Mouse (Mus musculus) CH12.LX (cell line): ENCODE data around the gene Arhgap33. TPM values are rescaled to one million over a fixed set of nuclear protein-coding genes. Genes with fewer than 3 reads are reported as not detected.

Source experiments
- DNase-seq: peaks from one replicate; pipeline ENCODE4 v3.0.0-alpha.2; 2013; ENCODE audit errors: extremely low read depth
- H3K27ac ChIP-seq: 2 replicates; pipeline ENCODE4 v1.5.1; 2012; ENCODE audit warnings: low read depth, mild to moderate bottlenecking, control low read depth, moderate library complexity; ENCODE audit not compliant: insufficient read depth
- H3K27me3 ChIP-seq: replicated peaks from 2 replicates; pipeline ENCODE3; 2012; ENCODE audit warnings: inconsistent platforms
- H3K36me3 ChIP-seq, 2 experiments: replicated peaks in 1 of 2; 2 replicates each; pipeline versions ENCODE3 to v1.6.1; 2012; ENCODE audit warnings: inconsistent platforms in 1 of 2, low read length in 1 of 2, mild to moderate bottlenecking in 1 of 2, mixed read lengths in 1 of 2, moderate library complexity in 1 of 2; ENCODE audit not compliant: control insufficient read depth in 1 of 2, insufficient read depth in 1 of 2
- H3K4me1 ChIP-seq, 2 experiments: 2 replicates each; pipeline ENCODE4 v1.6.1; 2012; ENCODE audit warnings: inconsistent platforms in 1 of 2, moderate library complexity in 1 of 2; ENCODE audit not compliant: insufficient read depth in 2 of 2, control insufficient read depth in 1 of 2
- H3K4me2 ChIP-seq: 2 replicates; pipeline ENCODE4 v1.6.1; 2012; ENCODE audit warnings: low read depth, mild to moderate bottlenecking, control low read depth; ENCODE audit not compliant: poor library complexity, insufficient read depth, severe bottlenecking
- H3K4me3 ChIP-seq, 3 experiments: fragments of 150-350 bp in 1 of 3; sonication (generic) in 1 of 3; replicated peaks in 1 of 3; 2 replicates each; pipeline versions ENCODE3 to v1.5.1; 2011 to 2012; ENCODE audit warnings: low read depth in 2 of 3, low read length in 2 of 3, mild to moderate bottlenecking in 2 of 3, moderate library complexity in 2 of 3, control low read depth in 1 of 3, improper control_type of control experiment in 1 of 3, inconsistent platforms in 1 of 3, mixed read lengths in 1 of 3; ENCODE audit not compliant: poor library complexity in 1 of 3
- H3K79me2 ChIP-seq: replicated peaks from 2 replicates; pipeline ENCODE4 v1.6.1; 2012; ENCODE audit warnings: mild to moderate bottlenecking, moderate library complexity; ENCODE audit not compliant: control insufficient read depth, poor library complexity, insufficient read depth, severe bottlenecking; ENCODE audit errors: extremely low read depth
- H3K9ac ChIP-seq: 2 replicates; pipeline ENCODE4 v1.6.1; 2012; ENCODE audit warnings: low read depth, mild to moderate bottlenecking, control low read depth, moderate library complexity; ENCODE audit not compliant: insufficient read depth
- H3K9me3 ChIP-seq: replicated peaks from 2 replicates; pipeline ENCODE3; 2012; ENCODE audit warnings: low read length, inconsistent platforms, mixed read lengths
- BHLHE40 ChIP-seq: IDR thresholded peaks from 2 replicates; pipeline ENCODE4 v1.6.1; 2011; ENCODE audit warnings: mild to moderate bottlenecking, low read depth, low read length, improper control_type of control experiment
- CHD1 ChIP-seq: IDR thresholded peaks from 2 replicates; pipeline ENCODE4 v1.6.1; 2012; ENCODE audit warnings: low read depth, low read length, improper control_type of control experiment, inconsistent platforms
- CHD2 ChIP-seq: IDR thresholded peaks from 2 replicates; pipeline ENCODE4 v1.6.1; 2011; ENCODE audit warnings: low read length, improper control_type of control experiment
- ELF1 ChIP-seq: IDR thresholded peaks from 2 replicates; pipeline ENCODE4 v1.6.1; 2014; ENCODE audit warnings: low read depth, mild to moderate bottlenecking, inconsistent platforms, low read length, improper control_type of control experiment
- ETS1 ChIP-seq: conservative IDR thresholded peaks from 2 replicates; pipeline ENCODE4 v1.6.1; 2012; ENCODE audit warnings: low read depth, mild to moderate bottlenecking, inconsistent platforms, low read length, improper control_type of control experiment, moderate library complexity
- GABPA ChIP-seq: IDR thresholded peaks from 2 replicates; pipeline ENCODE4 v1.6.1; 2012; ENCODE audit warnings: low read depth, low read length, improper control_type of control experiment, inconsistent platforms; ENCODE audit not compliant: insufficient replicate concordance
- HCFC1 ChIP-seq: IDR thresholded peaks from 2 replicates; pipeline ENCODE4 v1.6.1; 2012; ENCODE audit warnings: low read depth, mild to moderate bottlenecking, inconsistent platforms, low read length, improper control_type of control experiment
- IRF4 ChIP-seq: IDR thresholded peaks from 2 replicates; pipeline ENCODE4 v1.6.1; 2014; ENCODE audit warnings: low read depth, mild to moderate bottlenecking, inconsistent platforms, low read length, improper control_type of control experiment
- KAT2A ChIP-seq: IDR thresholded peaks from 2 replicates; pipeline ENCODE4 v1.6.1; 2012; ENCODE audit warnings: low read length, improper control_type of control experiment, inconsistent platforms; ENCODE audit not compliant: insufficient replicate concordance
- MAZ ChIP-seq: IDR thresholded peaks from 2 replicates; pipeline ENCODE4 v1.6.1; 2012; ENCODE audit warnings: low read depth, mild to moderate bottlenecking, inconsistent platforms, low read length, improper control_type of control experiment, moderate library complexity
- MXI1 ChIP-seq: IDR thresholded peaks from 2 replicates; pipeline ENCODE4 v1.6.1; 2011; ENCODE audit warnings: mild to moderate bottlenecking, low read depth, low read length, improper control_type of control experiment
- NELFE ChIP-seq: IDR thresholded peaks from 2 replicates; pipeline ENCODE4 v1.6.1; 2011; ENCODE audit warnings: low read depth, low read length, improper control_type of control experiment
- NRF1 ChIP-seq: IDR thresholded peaks from 2 replicates; pipeline ENCODE4 v1.6.1; 2014; ENCODE audit warnings: low read depth, mild to moderate bottlenecking, inconsistent platforms, low read length, improper control_type of control experiment, moderate library complexity
- POLR2A ChIP-seq: IDR thresholded peaks from 2 replicates; pipeline ENCODE4 v1.6.1; 2011; ENCODE audit warnings: low read depth, mild to moderate bottlenecking, improper control_type of control experiment, low read length
- POLR2AphosphoS2 ChIP-seq: IDR thresholded peaks from 2 replicates; pipeline ENCODE4 v1.6.1; 2011; ENCODE audit warnings: low read depth, low read length, improper control_type of control experiment
- SIN3A ChIP-seq: IDR thresholded peaks from 2 replicates; pipeline ENCODE4 v1.6.1; 2012; ENCODE audit warnings: low read length, improper control_type of control experiment, inconsistent platforms
- SMC3 ChIP-seq: IDR thresholded peaks from 2 replicates; pipeline ENCODE4 v1.6.1; 2011; ENCODE audit warnings: low read depth, low read length, improper control_type of control experiment
- TBP ChIP-seq: conservative IDR thresholded peaks from 2 replicates; pipeline ENCODE4 v1.6.1; 2011; ENCODE audit warnings: low read depth, low read length, improper control_type of control experiment
- TCF12 ChIP-seq: IDR thresholded peaks from 2 replicates; pipeline ENCODE4 v1.6.1; 2014; ENCODE audit warnings: low read depth, mild to moderate bottlenecking, inconsistent platforms, low read length, improper control_type of control experiment
- UBTF ChIP-seq: IDR thresholded peaks from 2 replicates; pipeline ENCODE4 v1.6.1; 2012; ENCODE audit warnings: low read depth, mild to moderate bottlenecking, inconsistent platforms, low read length, improper control_type of control experiment, moderate library complexity
- USF1 ChIP-seq: IDR thresholded peaks from 2 replicates; pipeline ENCODE4 v1.6.1; 2014; ENCODE audit warnings: low read depth, mild to moderate bottlenecking, inconsistent platforms, low read length, improper control_type of control experiment
- USF2 ChIP-seq: conservative IDR thresholded peaks from 2 replicates; pipeline ENCODE4 v1.6.1; 2011; ENCODE audit warnings: low read depth, low read length, improper control_type of control experiment
- ZC3H11A ChIP-seq: IDR thresholded peaks from 2 replicates; pipeline ENCODE4 v1.6.1; 2012; ENCODE audit warnings: low read depth, mild to moderate bottlenecking, inconsistent platforms, low read length, improper control_type of control experiment
- ZKSCAN1 ChIP-seq: IDR thresholded peaks from 2 replicates; pipeline ENCODE4 v1.6.1; 2012; ENCODE audit warnings: low read depth, inconsistent platforms, low read length, improper control_type of control experiment, borderline replicate concordance
- ZNF384 ChIP-seq: IDR thresholded peaks from 2 replicates; pipeline ENCODE4 v1.6.1; 2012; ENCODE audit warnings: low read depth, low read length, improper control_type of control experiment, inconsistent platforms
- dilution Hi-C: fragments of 300-500 bp; cut with MboI; formaldehyde crosslinking; loops from 2 replicates; pipeline ENCODE4 v1.14.3; 2020; ENCODE audit warnings: low sequenced_read_pairs; ENCODE audit not compliant: extremely low pct_unique_long_range_greater_than_20kb, extremely low pct_ligation_motif_present
- in situ Hi-C: fragments of 300-500 bp; cut with MboI; formaldehyde crosslinking; loops from 3 replicates; pipeline ENCODE4 v1.14.3; 2019; ENCODE audit warnings: low sequenced_read_pairs, low pct_ligation_motif_present, low pct_unique_long_range_greater_than_20kb, mixed read lengths
- polyA plus RNA-seq: library from polyadenylated mRNA; unstranded; fragments of >175 nt; gene quantifications from 2 replicates; pipeline ENCODE4 v1.2.1, GENCODE M21; 2012; ENCODE audit warnings: low read depth; ENCODE audit not compliant: insufficient read length
- total RNA-seq, 2 experiments: library from RNA; depleted of rRNA; stranded (reverse); fragments of 300-350 nt in 1 of 2; fragments of >200 nt in 1 of 2; gene quantifications; 2 replicates each; pipeline ENCODE4 v1.2.3; 2012 to 2014

Gene Arhgap33
- total and polyA plus RNA-seq, 3 experiments = 0.44 to 9.2 (median 2.8) TPM

GRCm38 (mm10) chr7:30563117-30563905 lies 28.5 kb upstream of the Arhgap33 start, which contains the start of the genes U2af1l4, Gm49396 and Psenen (continued):
- no peak for TF ChIP-seq ZC3H11A
- TF ChIP-seq NRF1 = peak; percentile 90
- no peak for TF ChIP-seq CHD1
- TF ChIP-seq GABPA = peak; percentile 64; the same call in 1 of the 2 replicates
- TF ChIP-seq NELFE = no peak
- no peak for TF ChIP-seq USF1
- TF ChIP-seq HCFC1 = peak; percentile 96
- no peak for TF ChIP-seq SMC3
- TF ChIP-seq ETS1 = 0 out of 2 replicates have a peak, but pooled peaks have one; percentile 24
- peak; percentile 69 for TF ChIP-seq ELF1
- TF ChIP-seq TBP = peak; percentile 72; the same call in 1 of the 2 replicates

GRCm38 (mm10) chr7:30562526-30563116 lies 27.8 kb upstream of the Arhgap33 start:
- TF ChIP-seq MXI1 (no peak), KAT2A (no peak), USF2 (no peak), ZNF384 (no peak), UBTF (no peak), ZKSCAN1 (no peak), TCF12 (no peak), BHLHE40 (no peak), CHD2 (no peak), TBP (no peak), SMC3 (no peak), POLR2A (no peak), ETS1 (no peak), SIN3A (no peak), NELFE (no peak), POLR2AphosphoS2 (no peak), IRF4 (no peak), MAZ (no peak)
- in situ Hi-C loops = no loop called here
- peak overlapping the region; percentile 82 to 96 (median 85) for H3K4me3 ChIP-seq
- peaks cover 9 to 35% of the 10 kb centered on the region in 2 experiments; a peak in 3 of 4 replicates for H3K4me1 ChIP-seq
- H3K9me3 ChIP-seq = no peaks in the 10 kb centered on the region
- peaks cover 25% of the 10 kb centered on the region for H3K79me2 ChIP-seq
- dilution Hi-C loops = no loop called here
- peak overlapping the region; percentile 77; the same call in 1 of the 2 replicates for H3K4me2 ChIP-seq
- no peak for DNase-seq
- peak overlapping the region; percentile 93 for H3K9ac ChIP-seq
- peak overlapping the region; percentile 65 for H3K27ac ChIP-seq
- no peaks in the 10 kb centered on the region for H3K27me3 ChIP-seq
- peaks cover 24 to 47% of the 10 kb centered on the region in 2 experiments for H3K36me3 ChIP-seq
